Mouse (Mus musculus) lung, embryonic 14.5 days (tissue): Measurements from ENCODE around the gene P3h2. TPM values are rescaled to one million over a fixed set of nuclear protein-coding genes. Genes with fewer than 3 reads are reported as not detected.

ENCODE experiments used
- ATAC-seq: fragments of 200-750 bp; cut with Nextera tagmentation; 2 replicates; pipeline ENCODE4 v1.8.0; 2017; ENCODE audit warnings: mild to moderate bottlenecking, moderate TSS enrichment, moderate library complexity; ENCODE audit not compliant: insufficient read depth
- DNase-seq: peaks from one replicate; pipeline ENCODE4 v3.0.0-alpha.2; 2015
- H3K27ac ChIP-seq: fragments of 300-500 bp; sonication (generic); 2 replicates; pipeline ENCODE4 v1.5.1; 2014; ENCODE audit warnings: low read depth, mild to moderate bottlenecking, moderate library complexity
- H3K27me3 ChIP-seq: fragments of 300-500 bp; sonication (generic); 2 replicates; pipeline ENCODE4 v1.6.1; 2014; ENCODE audit warnings: low read length, control low read depth; ENCODE audit not compliant: insufficient read depth
- H3K36me3 ChIP-seq: fragments of 300-500 bp; sonication (generic); 2 replicates; pipeline ENCODE4 v1.6.1; 2014; ENCODE audit warnings: control low read depth; ENCODE audit not compliant: insufficient read depth
- H3K4me1 ChIP-seq: fragments of 300-500 bp; sonication (generic); 2 replicates; pipeline ENCODE4 v1.6.1; 2014; ENCODE audit warnings: antibody characterized with exemption, control low read depth; ENCODE audit not compliant: insufficient read depth
- H3K4me2 ChIP-seq: fragments of 300-500 bp; sonication (generic); 2 replicates; pipeline ENCODE4 v1.6.1; 2014; ENCODE audit warnings: mild to moderate bottlenecking
- H3K4me3 ChIP-seq: fragments of 300-500 bp; sonication (generic); 2 replicates; pipeline ENCODE4 v1.5.1; 2014; ENCODE audit warnings: low read depth, low read length
- H3K9ac ChIP-seq: fragments of 300-500 bp; sonication (generic); 2 replicates; pipeline ENCODE4 v1.6.1; 2014
- H3K9me3 ChIP-seq: fragments of 300-500 bp; sonication (generic); 2 replicates; pipeline ENCODE4 v1.6.1; 2016; ENCODE audit warnings: low read depth, low read length, control low read depth
- CTCF ChIP-seq: IDR thresholded peaks from 2 replicates; pipeline ENCODE4 v1.5.1; 2016; ENCODE audit warnings: antibody characterized with exemption, low read depth
- WGBS: fragments of 180-500 bp; shearing (Covaris S2); extraction: QIAGEN DNeasy Blood & Tissue Kit; methylation state at CpG from one replicate; pipeline ENCODE4 v1.1.7; 2014; 5-methylcytosine and 5-hydroxymethylcytosine counted together
- polyA plus RNA-seq: library from polyadenylated mRNA; unstranded; fragments of >200 nt; fragmentation: Nextera tagmentation; extraction: Ambion mirVana; gene quantifications from 2 replicates; pipeline ENCODE4 v1.2.1, GENCODE M21; 2014

P3h2 gene
- 9.1 and 9.3 TPM in 2 replicates for polyA plus RNA-seq

DNA sequence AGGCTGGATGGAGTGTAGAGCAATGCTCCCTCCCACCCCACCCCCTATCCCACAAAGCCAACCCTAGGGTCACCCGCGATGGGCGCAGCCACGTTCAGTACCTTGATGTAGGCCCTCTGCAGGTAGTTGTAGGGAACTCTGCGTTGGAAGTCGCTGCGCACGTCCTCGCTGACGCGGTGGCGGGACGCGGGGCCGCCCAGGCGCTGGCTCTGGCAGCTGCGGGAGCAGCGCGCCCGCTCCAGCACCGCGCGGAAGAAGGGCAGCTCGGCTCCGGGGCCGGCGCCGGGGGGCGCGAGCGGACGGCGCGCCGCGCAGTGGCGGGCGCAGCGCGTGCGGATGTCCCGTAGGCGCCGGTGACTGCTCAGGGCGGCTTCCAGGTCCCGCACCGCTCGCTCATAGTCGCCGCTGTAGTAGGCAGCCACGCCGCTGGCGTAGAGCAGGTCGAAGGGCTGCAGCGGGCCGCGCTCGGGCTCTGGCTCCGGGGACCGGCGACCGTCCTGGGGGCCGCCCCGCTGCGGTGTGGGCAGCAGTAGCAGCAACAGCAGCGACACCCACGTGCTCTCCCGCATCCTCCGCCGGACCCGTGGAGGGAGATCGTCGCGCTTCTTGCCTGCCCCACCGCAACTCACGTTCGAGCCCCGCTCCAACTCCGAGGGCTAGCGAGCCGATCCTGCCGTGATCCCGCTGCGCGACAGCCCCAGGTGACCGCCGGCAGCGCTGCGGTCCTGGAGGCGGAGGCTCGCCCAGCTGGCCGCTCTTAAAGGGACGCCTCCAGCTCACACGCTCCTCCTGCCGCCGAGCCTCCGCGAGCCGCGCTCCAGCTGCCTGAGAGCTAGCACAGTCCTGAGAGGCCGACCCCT is at the start of gene P3h2:
Gene P3h2 (minus strand): TSS at position 670 of the 860 bp plus-strand sequence.
- H3K9me3 ChIP-seq: no peaks in the 10 kb centered on the region
- WGBS: under 1% methylated on average over 97 of the region's 101 CpGs
- peak within 1 kb of the TSS; percentile 75 for H3K4me3 ChIP-seq
- peak; percentile 57 for TF ChIP-seq CTCF
- DNase-seq (peak; percentile 88), ATAC-seq (peak; percentile 95)
- H3K27me3 ChIP-seq: no peaks in the 10 kb centered on the region
- H3K36me3 ChIP-seq: no peaks in the 10 kb centered on the region
- H3K27ac ChIP-seq: peak within 1 kb of the TSS; percentile 92
- H3K4me2 ChIP-seq: peak within 1 kb of the TSS; percentile 80
- H3K9ac ChIP-seq: peak within 1 kb of the TSS; percentile 75
- peaks cover 6% of the 10 kb centered on the region; the same call in 1 of the 2 replicates for H3K4me1 ChIP-seq

DNA sequence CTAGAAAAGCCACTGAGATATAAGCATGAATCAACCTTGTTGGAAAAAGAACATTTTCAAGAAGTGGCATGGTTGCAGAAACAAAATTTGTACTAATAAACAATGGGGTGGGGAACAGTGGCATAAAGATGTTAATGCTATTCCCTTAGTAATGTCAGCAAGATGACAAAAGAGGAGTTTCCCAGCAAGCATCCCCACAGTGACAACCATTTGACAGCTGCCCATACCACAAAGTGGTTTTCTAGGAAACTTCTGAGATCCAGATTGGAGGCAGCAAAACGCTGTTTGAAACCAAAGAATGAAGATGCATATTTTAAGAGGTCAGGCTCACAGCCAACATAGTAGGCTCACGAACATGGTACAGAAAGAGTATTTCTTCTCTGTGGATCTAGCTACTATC is 46.7 kb upstream of the P3h2 start:
- Histone ChIP-seq H3K27me3 (no peaks in the 10 kb centered on the region), H3K4me1 (no peaks in the 10 kb centered on the region), H3K4me2 (no peak overlapping the region), H3K36me3 (no peaks in the 10 kb centered on the region), H3K4me3 (no peak overlapping the region), H3K27ac (no peak overlapping the region), H3K9ac (no peak overlapping the region), H3K9me3 (no peaks in the 10 kb centered on the region)
- 90% methylated on average over 2 of the region's 2 CpGs for WGBS
- ATAC-seq (no peak), DNase-seq (no peak)
- no peak for TF ChIP-seq CTCF

DNA sequence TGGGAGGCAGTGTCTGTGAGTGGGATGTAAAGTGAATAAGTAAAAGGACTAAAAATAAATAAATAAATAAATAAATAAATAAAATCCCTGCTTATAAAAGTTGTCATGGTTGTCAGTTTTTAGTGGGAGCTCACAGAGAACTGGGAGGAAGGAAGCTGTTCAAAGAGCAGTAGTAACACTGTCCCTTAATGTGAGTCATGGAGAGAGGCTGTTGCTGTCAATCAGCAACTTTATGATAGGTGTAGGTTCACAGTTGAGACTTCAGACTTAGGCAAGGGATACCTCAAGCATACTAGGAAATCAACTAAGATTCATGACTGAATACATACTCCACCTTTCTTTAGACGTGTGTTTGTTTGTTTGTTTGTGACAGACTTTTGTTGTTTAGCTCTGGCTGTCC is 45.4 kb upstream of the P3h2 start:
- no peaks in the 10 kb centered on the region for H3K36me3 ChIP-seq
- DNase-seq (no peak), ATAC-seq (no peak)
- H3K27ac ChIP-seq: no peak overlapping the region
- H3K4me3 ChIP-seq: no peak overlapping the region
- H3K27me3 ChIP-seq: no peaks in the 10 kb centered on the region
- H3K9ac ChIP-seq: no peak overlapping the region
- H3K9me3 ChIP-seq: no peaks in the 10 kb centered on the region
- no peak overlapping the region for H3K4me2 ChIP-seq
- no peak for TF ChIP-seq CTCF
- WGBS: 62% methylated on average over 1 of the region's 1 CpGs
- H3K4me1 ChIP-seq: no peaks in the 10 kb centered on the region

DNA sequence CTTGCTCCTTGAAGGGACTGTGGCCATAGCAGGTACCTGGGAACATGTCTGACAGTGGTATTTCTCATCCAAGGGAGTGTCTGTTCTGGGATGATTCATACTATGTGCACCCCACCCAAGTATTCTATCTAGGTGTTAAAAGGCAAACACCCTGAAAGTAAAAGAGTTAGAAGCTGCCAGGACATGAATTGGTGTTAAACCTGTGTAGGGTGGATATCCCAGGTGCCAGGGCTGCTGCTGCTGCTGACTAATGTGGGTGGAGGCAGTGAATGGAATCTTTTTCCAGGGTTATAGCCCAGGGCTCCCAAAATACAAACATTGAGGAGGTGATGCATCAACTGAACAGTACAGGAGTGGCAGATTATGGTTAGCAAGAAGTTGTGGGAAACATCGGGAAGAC is 41.3 kb upstream of the P3h2 start:
- ATAC-seq: no peak
- 81% methylated on average over 1 of the region's 1 CpGs for WGBS

DNA sequence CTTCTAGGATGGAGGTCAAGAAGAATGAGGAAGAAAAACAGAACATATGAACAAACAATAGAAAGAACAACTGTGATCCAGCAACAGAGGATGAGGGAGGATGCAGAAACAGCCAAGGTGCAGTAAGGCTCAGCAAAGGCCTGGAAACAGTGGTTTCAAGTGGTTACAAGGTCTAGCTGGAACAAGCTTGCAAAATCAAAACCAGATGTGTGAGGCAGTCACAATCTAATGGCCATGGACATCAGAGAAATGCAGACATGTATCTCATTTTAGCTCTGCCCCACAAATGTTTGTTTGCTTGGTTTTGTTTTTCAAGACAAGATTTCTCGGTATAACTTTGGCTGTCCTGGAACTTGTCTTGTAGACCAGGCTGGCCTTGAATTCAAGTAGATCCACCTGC is 25.5 kb upstream of the P3h2 start:
- no peaks in the 10 kb centered on the region for H3K36me3 ChIP-seq
- H3K9me3 ChIP-seq: no peaks in the 10 kb centered on the region
- no peak overlapping the region for H3K9ac ChIP-seq
- DNase-seq: no peak
- no peaks in the 10 kb centered on the region for H3K4me1 ChIP-seq
- TF ChIP-seq CTCF: no peak
- H3K4me3 ChIP-seq: no peak overlapping the region
- no peak overlapping the region for H3K27ac ChIP-seq
- 84% methylated on average over 1 of the region's 1 CpGs for WGBS
- no peaks in the 10 kb centered on the region for H3K27me3 ChIP-seq
- no peak for ATAC-seq
- no peak overlapping the region for H3K4me2 ChIP-seq

More for the DNA sequence above, 41.3 kb upstream of the P3h2 start:
- Histone ChIP-seq H3K27me3 (no peaks in the 10 kb centered on the region), H3K4me2 (no peak overlapping the region), H3K36me3 (no peaks in the 10 kb centered on the region), H3K9ac (no peak overlapping the region), H3K9me3 (no peaks in the 10 kb centered on the region), H3K4me3 (no peak overlapping the region), H3K27ac (no peak overlapping the region), H3K4me1 (no peaks in the 10 kb centered on the region)
- DNase-seq: no peak
- no peak for TF ChIP-seq CTCF

DNA sequence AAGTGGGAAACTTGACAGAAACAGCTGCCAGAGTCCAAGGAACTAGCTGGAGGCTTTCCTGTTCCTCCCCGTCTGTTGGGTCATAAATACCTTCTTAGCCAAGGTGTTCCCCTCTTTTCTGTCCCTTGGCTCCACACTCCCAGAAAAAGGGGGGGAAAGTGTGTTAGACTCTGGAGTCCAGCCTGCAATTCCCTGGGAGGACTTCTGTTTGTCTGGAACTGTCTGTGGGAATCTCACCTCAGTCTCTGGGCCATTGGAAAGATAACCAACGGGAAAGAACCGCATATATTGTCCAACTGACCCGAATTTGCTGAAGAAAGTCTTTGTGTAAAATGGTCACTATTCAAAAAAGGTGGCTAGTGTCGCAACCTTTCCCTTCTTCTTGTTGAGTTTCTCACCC is 1.0 kb upstream of the P3h2 start:
- Histone ChIP-seq H3K4me3 (no peak overlapping the region), H3K36me3 (no peaks in the 10 kb centered on the region), H3K9me3 (no peaks in the 10 kb centered on the region), H3K4me2 (peak overlapping the region; percentile 80; the same call in 1 of the 2 replicates), H3K9ac (no peak overlapping the region), H3K4me1 (peaks cover 6% of the 10 kb centered on the region; the same call in 1 of the 2 replicates), H3K27me3 (no peaks in the 10 kb centered on the region), H3K27ac (peak overlapping the region; percentile 92; the same call in 1 of the 2 replicates)
- TF ChIP-seq CTCF: no peak
- no peak for DNase-seq
- 62% methylated on average over 5 of the region's 5 CpGs for WGBS
- no peak for ATAC-seq

DNA sequence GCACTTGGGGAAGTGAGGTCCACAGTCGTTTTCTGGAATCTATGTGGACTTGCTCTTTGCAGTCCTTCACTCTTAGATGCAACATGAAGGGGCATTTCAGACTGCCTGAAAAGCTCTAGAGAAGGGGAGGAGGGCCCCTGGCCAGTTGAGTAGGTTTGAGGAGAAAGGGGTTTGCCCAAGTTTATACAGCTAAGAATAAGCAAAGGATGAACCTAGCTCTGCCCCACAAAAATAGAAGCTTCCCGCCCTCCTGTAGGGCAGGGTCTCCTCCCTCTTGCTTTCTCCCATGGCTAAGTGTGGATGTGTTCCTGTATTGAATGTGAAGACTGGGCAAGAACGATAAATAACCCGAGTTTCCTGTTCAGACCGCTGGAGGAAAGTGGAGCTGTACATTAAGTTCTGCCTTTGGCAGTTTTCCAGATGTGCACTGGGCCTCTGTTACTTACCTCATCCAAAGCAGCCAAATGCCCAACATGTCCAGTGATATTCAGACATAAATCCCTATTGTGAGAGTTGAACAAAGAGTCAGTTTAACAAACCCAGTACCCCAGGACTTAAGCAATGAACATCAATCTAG is 545 bp upstream of the P3h2 start:
- DNase-seq (peak; percentile 89), ATAC-seq (peak; percentile 72)
- no peaks in the 10 kb centered on the region for H3K36me3 ChIP-seq
- H3K4me1 ChIP-seq: peaks cover 6% of the 10 kb centered on the region; the same call in 1 of the 2 replicates
- 3% methylated on average over 5 of the region's 5 CpGs for WGBS
- H3K27me3 ChIP-seq: no peaks in the 10 kb centered on the region
- H3K4me3 ChIP-seq: peak overlapping the region; percentile 75
- peak; percentile 25 for TF ChIP-seq CTCF
- H3K9me3 ChIP-seq: no peaks in the 10 kb centered on the region
- peak overlapping the region; percentile 92 for H3K27ac ChIP-seq
- peak overlapping the region; percentile 75 for H3K9ac ChIP-seq
- peak overlapping the region; percentile 80 for H3K4me2 ChIP-seq
